Mouse (Mus musculus): ENCODE data around the gene Nobox. TPM values are rescaled to one million over a fixed set of nuclear protein-coding genes. Genes with fewer than 3 reads are reported as not detected.

Nobox gene
- polyA plus RNA-seq, 1 experiment from 2014 or later = not detected

DNA sequence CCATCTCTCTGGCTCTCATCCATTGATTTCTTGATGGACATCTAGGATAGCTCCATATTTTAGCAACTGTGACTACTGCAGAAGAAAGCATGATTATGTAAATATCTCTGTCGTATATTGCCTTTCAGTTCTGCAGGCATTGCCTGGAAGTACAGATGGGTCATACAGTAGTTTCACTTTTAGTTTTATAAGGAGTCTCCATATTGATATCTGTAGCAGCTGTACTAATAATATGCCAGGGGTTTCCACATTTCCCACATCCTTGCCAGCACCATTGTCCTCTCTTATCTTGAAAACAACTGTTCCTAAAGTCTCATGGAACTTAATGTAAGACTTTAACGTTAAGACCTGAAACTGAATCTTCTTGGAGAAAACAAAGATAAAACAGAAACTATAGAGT lies 48.6 kb downstream of the Nobox start:
- Histone ChIP-seq H3K9me3 (no peaks in the 10 kb centered on the region), H3K27me3 (ENCODE audit: insufficient read depth, poor library complexity, severe bottlenecking) (peaks cover 17% of the 10 kb centered on the region), H3K4me3 (no peak overlapping the region), H3K36me3 (no peaks in the 10 kb centered on the region), H3K4me1 (replicated peaks) (peaks cover 8% of the 10 kb centered on the region), H3K27ac (no peak overlapping the region)
- WGBS = 72% methylated on average over 2 of the region's 2 CpGs
- DNase-seq (ENCODE audit: low spot score) = no peak

DNA sequence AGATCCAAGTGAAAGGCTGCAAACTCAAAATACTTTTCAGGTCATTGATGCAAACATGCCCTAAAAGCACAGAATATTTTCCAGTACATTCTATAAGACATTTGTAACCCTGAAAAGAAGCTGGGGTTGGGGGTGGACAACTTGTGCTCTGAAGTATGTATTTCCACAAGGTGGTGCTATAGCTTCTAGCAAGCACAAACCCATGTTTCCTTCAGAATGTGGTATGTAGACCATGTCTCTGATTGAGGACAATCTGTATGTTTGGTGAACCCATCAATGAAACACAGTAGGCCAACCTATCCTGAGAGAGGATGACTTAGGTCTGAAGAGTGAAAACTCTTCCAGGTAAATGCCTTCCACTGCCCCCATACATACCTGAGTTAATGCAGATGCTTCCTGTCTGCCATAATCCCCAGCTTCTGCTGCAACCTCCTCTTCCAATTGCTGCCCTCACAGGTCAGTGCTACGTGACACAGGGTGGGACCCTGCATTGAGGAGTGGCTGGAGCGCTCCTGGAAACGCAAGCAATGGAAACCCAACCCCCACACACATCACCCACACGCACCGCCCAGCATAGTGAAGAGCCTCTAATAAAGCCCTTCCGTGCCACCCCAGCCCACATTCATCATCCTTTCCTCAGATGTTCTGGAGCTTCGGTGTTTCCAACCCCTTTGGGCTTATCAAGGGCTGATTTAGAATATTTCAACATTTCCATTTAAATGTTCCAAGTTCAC lies 55.0 kb downstream of the Nobox start:
- 73% methylated on average over 7 of the region's 7 CpGs for WGBS
- Histone ChIP-seq H3K36me3 (no peaks in the 10 kb centered on the region), H3K4me3 (no peak overlapping the region), H3K4me1 (replicated peaks) (no peaks in the 10 kb centered on the region), H3K27me3 (ENCODE audit: insufficient read depth, poor library complexity, severe bottlenecking) (no peaks in the 10 kb centered on the region), H3K9me3 (no peaks in the 10 kb centered on the region), H3K27ac (no peak overlapping the region)
- no peak for DNase-seq (ENCODE audit: low spot score)

Other genes starting within 250 kb of the Nobox start
- gene Olfr441, start 203.2 kb downstream of the Nobox start, polyA plus RNA-seq (2016; fragmentation: Nextera tagmentation; extraction: Ambion mirVana) = not detected in 2 replicates
- not detected in 2 replicates for gene Olfr237-ps1, start 163.0 kb downstream of the Nobox start, polyA plus RNA-seq (2016; fragmentation: Nextera tagmentation; extraction: Ambion mirVana)
- not detected in 2 replicates for gene Olfr437, start 146.3 kb downstream of the Nobox start, polyA plus RNA-seq (2016; fragmentation: Nextera tagmentation; extraction: Ambion mirVana)
- not detected in 2 replicates for gene Olfr13, start 137.4 kb downstream of the Nobox start, polyA plus RNA-seq (2016; fragmentation: Nextera tagmentation; extraction: Ambion mirVana)
- not detected in 2 replicates for gene Olfr435, start 112.4 kb downstream of the Nobox start, polyA plus RNA-seq (2016; fragmentation: Nextera tagmentation; extraction: Ambion mirVana)
- gene Olfr434, start 96.5 kb downstream of the Nobox start, polyA plus RNA-seq (2016; fragmentation: Nextera tagmentation; extraction: Ambion mirVana) = not detected in 2 replicates
- not detected in 2 replicates for gene Olfr47, start 78.0 kb downstream of the Nobox start, polyA plus RNA-seq (2016; fragmentation: Nextera tagmentation; extraction: Ambion mirVana)
- gene Arhgef5, start 44.0 kb downstream of the Nobox start, polyA plus RNA-seq (2016; fragmentation: Nextera tagmentation; extraction: Ambion mirVana) = 3.1 and 4.8 TPM in 2 replicates

Measured in hindbrain, embryonic 10.5 days (tissue).